Mouse (Mus musculus) cortical plate, adult 2 months (tissue): Measurements from ENCODE around the gene Fbn1. TPM values are rescaled to one million over a fixed set of nuclear protein-coding genes. Genes with fewer than 3 reads are reported as not detected.

Source experiments
- H3K27ac ChIP-seq: fragments of 200-500 bp; 2 replicates; pipeline ENCODE4 v1.5.1; 2012; ENCODE audit warnings: low read length, control low read depth, inconsistent platforms; ENCODE audit not compliant: insufficient read depth
- H3K4me1 ChIP-seq: fragments of 200-500 bp; 2 replicates; pipeline ENCODE4 v1.6.1; 2011; ENCODE audit warnings: low read length; ENCODE audit not compliant: control insufficient read depth, insufficient read depth
- H3K4me3 ChIP-seq: fragments of 200-500 bp; 2 replicates; pipeline ENCODE4 v1.5.1; 2011; ENCODE audit warnings: mild to moderate bottlenecking, low read length, control low read depth; ENCODE audit not compliant: insufficient read depth
- CTCF ChIP-seq: fragments of 200-500 bp; IDR thresholded peaks from 2 replicates; pipeline ENCODE4 v1.5.1; 2011; ENCODE audit warnings: mild to moderate bottlenecking, control low read depth, low read length; ENCODE audit not compliant: insufficient read depth; ENCODE audit errors: extremely low read depth
- POLR2A ChIP-seq: fragments of 200-500 bp; IDR thresholded peaks from 2 replicates; pipeline ENCODE4 v1.6.1; 2011; ENCODE audit warnings: mild to moderate bottlenecking, low read length, control low read depth; ENCODE audit not compliant: insufficient read depth; ENCODE audit errors: extremely low read depth
- polyA plus RNA-seq: library from polyadenylated mRNA; depleted of rRNA; stranded (reverse); fragments of >200 nt; gene quantifications from 2 replicates; pipeline ENCODE4 v1.2.3, GENCODE M21; 2012

Gene Fbn1
- polyA plus RNA-seq, 1 experiment, result 1.5 TPM

DNA sequence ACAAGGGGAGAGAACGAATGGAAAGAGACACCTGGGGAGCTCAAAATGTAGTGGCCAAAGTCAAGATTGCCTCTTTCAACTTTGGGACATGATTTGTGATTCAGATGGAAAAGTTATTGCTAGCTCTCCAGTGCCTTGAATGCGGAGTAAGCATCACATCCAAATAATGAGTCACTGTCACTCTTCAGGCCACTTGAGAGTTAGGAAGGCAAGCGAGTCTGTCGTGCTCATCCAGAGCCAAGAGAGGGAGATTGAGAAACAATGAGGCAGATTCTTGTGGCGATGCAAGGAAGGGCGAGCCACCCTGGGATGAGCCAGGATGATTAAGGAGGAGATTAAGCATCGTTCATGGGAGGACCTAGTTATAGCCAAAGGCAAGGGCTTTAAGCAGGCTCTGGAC is 176.2 kb downstream of the Fbn1 start:
- TF ChIP-seq POLR2A (no peak), CTCF (no peak)
- H3K4me3 ChIP-seq, result no peak overlapping the region
- no peaks in the 10 kb centered on the region for H3K4me1 ChIP-seq
- H3K27ac ChIP-seq, result no peak overlapping the region

DNA sequence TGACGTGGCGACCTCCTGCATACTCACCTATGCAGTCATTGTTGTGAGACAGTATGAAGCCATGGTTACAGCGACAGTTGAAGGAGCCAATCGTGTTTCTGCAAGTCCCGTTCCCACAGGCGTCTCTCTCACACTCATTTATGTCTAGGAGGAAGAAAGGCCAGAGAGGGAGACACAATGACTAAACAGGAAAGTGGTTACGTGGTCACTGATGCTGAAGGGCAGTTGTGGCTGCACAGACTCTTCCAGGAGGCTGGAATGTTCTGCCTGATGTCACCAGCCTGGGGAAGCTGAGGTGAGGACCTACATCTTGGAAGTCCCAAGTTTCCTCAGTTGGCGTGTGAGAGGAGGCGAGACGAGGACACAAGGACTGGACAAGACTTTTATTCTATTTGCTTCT is 177.3 kb downstream of the Fbn1 start:
- H3K4me3 ChIP-seq, result no peak overlapping the region
- TF ChIP-seq CTCF (no peak), POLR2A (no peak)

DNA sequence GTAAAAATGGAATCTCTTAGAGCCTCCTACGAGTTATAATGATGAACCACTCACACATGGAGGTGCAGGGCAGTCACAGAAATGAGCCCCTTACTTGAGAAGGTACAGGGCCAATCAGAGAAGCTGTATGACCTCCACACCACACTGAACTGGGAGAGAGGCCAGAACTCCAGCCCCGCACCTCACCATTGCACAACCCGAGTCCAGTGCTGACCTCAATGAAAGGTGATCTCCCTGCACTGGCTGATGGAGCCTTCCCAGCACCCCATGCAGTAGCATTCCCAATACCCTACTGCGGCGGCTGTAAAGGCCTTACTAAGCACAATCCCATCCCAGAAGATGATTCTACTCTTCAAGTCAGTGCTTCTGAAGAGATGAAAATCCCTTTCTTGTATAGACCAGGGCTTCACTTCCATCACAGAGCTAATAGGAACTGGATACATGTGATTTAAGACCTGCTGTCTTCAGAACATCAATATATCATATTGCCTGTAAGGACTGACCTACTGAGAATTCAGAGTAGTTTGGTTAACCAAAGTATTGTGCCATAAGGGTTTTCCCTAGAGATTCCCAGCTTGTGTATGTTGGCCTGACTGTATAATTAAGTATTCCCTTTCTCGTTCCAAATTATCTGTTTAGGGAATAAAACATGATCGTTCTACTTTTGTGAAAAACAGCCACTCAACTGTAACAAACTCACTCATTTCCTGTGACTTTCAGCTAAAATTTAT is 182.5 kb downstream of the Fbn1 start:
- H3K27ac ChIP-seq, result no peak overlapping the region
- TF ChIP-seq CTCF (no peak), POLR2A (no peak)
- no peak overlapping the region for H3K4me3 ChIP-seq
- no peaks in the 10 kb centered on the region; the same call in 1 of the 2 replicates for H3K4me1 ChIP-seq

More for the DNA sequence above, 177.3 kb downstream of the Fbn1 start:
- Histone ChIP-seq H3K27ac (no peak overlapping the region), H3K4me1 (no peaks in the 10 kb centered on the region)

DNA sequence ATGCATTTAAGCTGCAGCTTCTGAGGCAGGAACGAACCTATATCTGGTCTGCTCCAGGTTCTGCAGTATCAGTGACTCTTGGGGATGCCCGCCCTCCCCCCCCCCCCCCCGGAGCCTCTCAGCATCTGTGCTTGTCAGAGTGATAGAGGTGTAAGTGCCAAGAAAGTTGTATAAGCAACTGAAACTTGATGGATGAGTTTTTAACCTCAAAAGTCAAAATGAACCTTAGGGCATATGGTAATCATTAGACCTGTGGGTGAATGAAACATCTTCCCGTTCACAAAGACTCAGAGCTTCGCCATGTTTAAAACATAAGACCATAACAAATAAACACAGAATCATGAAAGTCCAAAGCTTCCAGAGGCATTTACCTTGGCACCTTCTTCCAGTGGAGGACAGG is 183.3 kb downstream of the Fbn1 start:
- TF ChIP-seq CTCF (no peak), POLR2A (no peak)

DNA sequence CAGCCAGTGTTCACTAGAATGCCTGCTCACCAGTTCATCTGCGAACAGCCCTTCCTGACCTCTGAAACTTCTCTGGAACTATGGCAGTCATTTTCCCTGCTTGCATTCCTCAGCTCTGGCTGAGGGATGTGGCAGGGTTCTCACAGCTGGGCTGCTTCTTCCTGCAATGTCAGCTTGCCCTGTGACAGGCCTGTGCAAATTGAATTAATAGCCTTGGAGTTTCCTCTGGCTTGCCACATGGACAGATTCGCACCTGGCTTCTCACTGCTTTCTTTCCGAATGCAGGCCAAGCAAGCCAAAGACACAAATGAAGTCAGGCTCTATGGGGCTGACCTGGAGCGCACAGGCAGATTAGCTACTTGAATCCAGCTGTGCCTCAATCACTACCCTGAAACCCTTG is 184.4 kb downstream of the Fbn1 start:
- Histone ChIP-seq H3K4me1 (no peaks in the 10 kb centered on the region; the same call in 1 of the 2 replicates), H3K4me3 (no peak overlapping the region), H3K27ac (no peak overlapping the region)
- TF ChIP-seq CTCF (no peak), POLR2A (no peak)

More for the DNA sequence above, 183.3 kb downstream of the Fbn1 start:
- no peak overlapping the region for H3K4me3 ChIP-seq
- no peak overlapping the region for H3K27ac ChIP-seq
- no peaks in the 10 kb centered on the region; the same call in 1 of the 2 replicates for H3K4me1 ChIP-seq

DNA sequence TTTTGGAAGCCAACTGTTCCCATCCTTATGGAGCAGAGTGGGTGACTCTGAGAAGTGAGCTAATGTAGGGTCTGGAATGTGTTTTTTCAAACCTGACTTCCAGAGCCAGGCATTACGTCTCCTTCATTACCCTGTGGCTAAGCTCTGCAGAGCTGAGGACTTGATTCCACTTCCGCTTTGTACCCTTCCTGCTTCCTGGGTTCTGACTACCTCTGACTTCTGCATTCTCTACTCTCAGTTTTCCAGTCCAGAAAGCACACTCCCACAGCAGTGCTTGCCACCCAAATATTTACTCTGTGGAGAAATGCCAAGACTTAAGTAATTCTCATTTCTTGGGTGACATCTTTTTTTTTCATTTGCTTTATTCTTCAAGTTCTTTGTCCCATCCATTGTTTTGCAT is 185.2 kb downstream of the Fbn1 start:
- Histone ChIP-seq H3K27ac (no peak overlapping the region), H3K4me1 (no peaks in the 10 kb centered on the region; the same call in 1 of the 2 replicates), H3K4me3 (no peak overlapping the region)
- no peak for TF ChIP-seq CTCF
- no peak for TF ChIP-seq POLR2A

DNA sequence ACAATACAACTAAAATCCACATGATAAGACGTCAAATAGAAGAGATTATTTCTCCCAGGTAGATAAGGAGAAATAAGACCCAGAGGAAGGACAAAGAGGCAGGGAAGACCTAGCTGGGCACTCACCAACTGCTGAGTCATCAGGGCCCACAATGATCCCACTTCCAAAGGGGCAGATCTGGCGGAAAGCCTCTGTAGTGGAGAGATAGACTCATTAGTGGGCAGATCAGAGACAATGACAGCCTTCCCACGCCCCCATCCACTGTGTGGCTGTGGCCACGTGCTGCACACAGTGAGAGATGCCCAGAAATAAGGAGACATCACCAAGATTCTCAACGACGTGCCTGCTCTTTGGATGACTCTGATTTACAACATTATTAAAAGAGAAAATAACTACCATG is 186.7 kb downstream of the Fbn1 start:
- Histone ChIP-seq H3K4me3 (no peak overlapping the region), H3K27ac (no peak overlapping the region), H3K4me1 (no peaks in the 10 kb centered on the region; the same call in 1 of the 2 replicates)
- TF ChIP-seq POLR2A (no peak), CTCF (no peak)

DNA sequence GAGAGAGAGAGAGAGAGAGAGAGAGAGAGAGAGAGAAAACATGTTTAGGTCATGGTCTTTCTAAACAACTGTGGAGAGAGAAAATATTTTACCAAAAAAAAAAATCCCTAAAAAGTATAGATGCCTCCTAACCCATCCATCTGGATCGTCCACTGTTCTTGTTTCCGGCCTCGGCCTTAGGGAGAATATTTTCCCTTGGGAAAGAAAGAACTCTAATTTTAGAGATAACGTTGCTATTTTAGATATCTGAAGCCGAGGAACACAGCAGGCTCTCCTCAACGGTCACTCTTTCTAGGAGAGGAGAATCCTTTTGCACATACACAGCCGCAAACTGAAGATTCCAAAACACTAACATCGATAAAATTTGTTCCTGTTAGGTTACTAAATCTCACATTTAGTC is 188.1 kb downstream of the Fbn1 start:
- TF ChIP-seq CTCF (no peak), POLR2A (no peak)
- Histone ChIP-seq H3K4me1 (no peaks in the 10 kb centered on the region; the same call in 1 of the 2 replicates), H3K27ac (no peak overlapping the region), H3K4me3 (no peak overlapping the region)

DNA sequence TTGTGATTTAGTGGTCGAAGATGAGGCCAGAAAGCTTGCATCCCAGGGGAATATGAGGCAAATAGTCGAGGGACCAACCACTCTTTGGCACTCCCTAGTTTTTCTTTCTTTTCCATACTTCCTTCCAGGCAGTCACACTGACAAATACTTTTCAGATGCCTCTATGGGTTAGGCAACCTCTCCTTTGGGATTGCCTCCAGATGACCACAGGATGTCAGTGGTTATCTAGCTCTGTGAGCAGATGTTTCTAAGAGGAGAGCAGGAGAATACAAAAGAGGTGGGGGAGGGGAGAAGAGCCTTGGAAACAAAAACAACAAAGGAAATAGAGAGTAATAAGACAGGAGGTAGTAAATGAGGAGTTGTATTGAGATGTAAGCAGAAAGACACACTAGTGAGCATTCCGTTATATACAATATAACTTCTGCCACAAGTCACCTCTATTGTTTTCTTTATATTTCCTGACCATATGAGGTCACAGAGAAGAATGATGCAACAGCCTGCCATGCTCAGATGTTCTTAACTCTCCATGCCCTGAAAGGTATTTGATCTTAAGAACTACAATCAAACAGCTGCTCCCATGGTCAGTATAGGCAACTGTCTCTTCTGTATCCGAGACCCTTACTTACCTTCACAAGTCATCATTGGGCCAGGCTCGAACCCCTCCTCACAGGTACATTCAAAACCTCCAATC is 189.3 kb downstream of the Fbn1 start:
- H3K4me3 ChIP-seq, result no peak overlapping the region
- H3K4me1 ChIP-seq, result no peaks in the 10 kb centered on the region; the same call in 1 of the 2 replicates
- no peak for TF ChIP-seq CTCF
- TF ChIP-seq POLR2A, result no peak
- H3K27ac ChIP-seq, result no peak overlapping the region

DNA sequence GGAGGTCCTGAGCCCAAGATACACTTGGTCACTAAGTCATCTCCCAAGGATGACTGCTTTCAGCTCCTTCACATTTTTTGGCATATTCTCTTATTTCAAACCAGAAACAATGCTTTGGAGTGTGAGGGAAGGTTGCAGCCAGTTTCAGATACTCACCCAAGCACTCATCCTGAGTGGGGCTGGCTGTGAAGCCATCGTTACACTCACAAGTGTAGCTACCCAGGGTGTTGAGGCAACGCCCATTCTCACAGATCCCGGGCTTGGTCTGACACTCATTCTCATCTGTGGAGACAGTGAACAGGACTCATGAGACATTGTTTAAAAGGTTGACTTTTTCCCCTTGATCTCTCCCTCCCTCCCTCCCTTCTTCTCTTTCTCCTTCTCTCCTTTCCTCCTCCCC is 192.6 kb downstream of the Fbn1 start:
- no peak for TF ChIP-seq POLR2A
- no peak for TF ChIP-seq CTCF
- no peaks in the 10 kb centered on the region for H3K4me1 ChIP-seq
- no peak overlapping the region for H3K4me3 ChIP-seq
- H3K27ac ChIP-seq, result no peak overlapping the region
